Mouse (Mus musculus): ENCODE data around the gene Olfr1123. TPM values are rescaled to one million over a fixed set of nuclear protein-coding genes. Genes with fewer than 3 reads are reported as not detected.

Gene Olfr1123
- total RNA-seq, 1 experiment, result not detected

DNA sequence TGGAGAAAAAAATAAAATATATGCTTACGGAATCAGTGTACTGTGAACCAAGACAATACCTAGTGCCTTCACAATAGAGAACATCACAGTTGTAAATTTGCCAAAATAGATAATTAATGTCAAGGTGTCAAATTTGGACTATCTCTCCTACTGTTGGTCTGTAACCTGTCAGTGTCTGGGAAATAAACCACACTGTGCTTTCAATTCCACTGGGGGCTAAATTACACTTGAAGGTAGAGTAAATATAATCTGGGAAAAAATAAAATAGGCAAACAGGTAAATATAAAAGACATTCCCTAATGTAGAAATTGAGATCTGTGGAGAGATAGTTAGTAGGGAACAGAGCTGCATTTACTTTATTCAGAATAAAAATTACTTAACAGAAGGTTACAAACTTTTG lies 13.5 kb downstream of the Olfr1123 start, which contains the start of gene Olfr1124:
Gene Olfr1124 (plus strand): TSS at position 301 of the 400 bp plus-strand sequence.
- Histone ChIP-seq H3K27ac (ENCODE audit: insufficient read depth, low read depth, low read length, poor library complexity, severe bottlenecking) (no peak within 1 kb of the TSS), H3K9ac (ENCODE audit: insufficient read depth, low read depth, low read length, poor library complexity, severe bottlenecking) (no peak within 1 kb of the TSS), H3K36me3 (ENCODE audit: control insufficient read depth, insufficient read depth, low read length, poor library complexity, severe bottlenecking) (no peaks in the 10 kb centered on the region), H3K4me3 (ENCODE audit: insufficient read depth in 1 of 2, low read depth in 1 of 2, low read length in 2 of 2, poor library complexity in 1 of 2, severe bottlenecking in 1 of 2) (no peak within 1 kb of the TSS), H3K9me3 (ENCODE audit: control insufficient read depth, insufficient read depth, low read depth, low read length) (no peaks in the 10 kb centered on the region), H3K4me1 (ENCODE audit: control insufficient read depth in 2 of 2, insufficient read depth in 2 of 2, low read length in 2 of 2, poor library complexity in 1 of 2) (no peaks in the 10 kb centered on the region)
- in situ Hi-C loops (cut with MboI; ENCODE audit: low sequenced_read_pairs in 2 of 2, unreplicated experiment in 2 of 2), result no loop called here
- TF ChIP-seq ZNF384 (IDR thresholded peaks at IDR 0.05; ENCODE audit: low read depth, low read length) (no peak), CHD2 (IDR thresholded peaks at IDR 0.05; ENCODE audit: low read depth, low read length) (no peak), ZC3H11A (IDR thresholded peaks at IDR 0.05; ENCODE audit: borderline replicate concordance, low read depth, low read length) (no peak), HCFC1 (IDR thresholded peaks at IDR 0.05; ENCODE audit: borderline replicate concordance, insufficient read depth, low read length) (no peak), MAFK (IDR thresholded peaks at IDR 0.05; ENCODE audit: insufficient read depth, low read depth, low read length) (no peak)
- DNase-seq (ENCODE audit: low read depth, low spot score), result no peak

DNA sequence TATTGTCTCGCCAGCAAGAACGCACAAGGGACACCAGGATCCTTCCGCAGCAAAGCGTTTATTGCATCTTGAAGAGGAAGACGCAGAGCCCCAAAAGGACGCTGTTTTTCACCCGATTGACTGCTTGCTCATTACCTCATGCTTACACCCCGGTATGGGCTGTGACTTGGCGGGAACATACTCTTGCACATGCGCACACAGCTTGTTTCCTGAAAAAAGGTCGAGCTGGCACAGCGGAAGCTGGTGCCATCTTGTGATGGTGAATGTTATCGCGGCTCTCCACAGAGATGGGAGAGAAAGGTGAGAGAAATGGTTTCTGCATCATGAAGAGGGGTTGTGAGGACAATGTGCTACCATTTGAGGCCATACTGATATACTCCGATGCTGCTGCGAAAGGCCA lies 21.3 kb downstream of the Olfr1123 start:
- Histone ChIP-seq H3K36me3 (ENCODE audit: control insufficient read depth, insufficient read depth, low read length, poor library complexity, severe bottlenecking) (no peaks in the 10 kb centered on the region), H3K9me3 (ENCODE audit: control insufficient read depth, insufficient read depth, low read depth, low read length) (no peaks in the 10 kb centered on the region), H3K4me3 (ENCODE audit: insufficient read depth in 1 of 2, low read depth in 1 of 2, low read length in 2 of 2, poor library complexity in 1 of 2, severe bottlenecking in 1 of 2) (no peak overlapping the region), H3K9ac (ENCODE audit: insufficient read depth, low read depth, low read length, poor library complexity, severe bottlenecking) (no peak overlapping the region), H3K27ac (ENCODE audit: insufficient read depth, low read depth, low read length, poor library complexity, severe bottlenecking) (no peak overlapping the region), H3K4me1 (ENCODE audit: control insufficient read depth in 2 of 2, insufficient read depth in 2 of 2, low read length in 2 of 2, poor library complexity in 1 of 2) (peaks cover 0 to 2% of the 10 kb centered on the region in 2 experiments; a peak in 1 of 4 replicates)
- TF ChIP-seq ZNF384 (IDR thresholded peaks at IDR 0.05; ENCODE audit: low read depth, low read length) (no peak), HCFC1 (IDR thresholded peaks at IDR 0.05; ENCODE audit: borderline replicate concordance, insufficient read depth, low read length) (no peak)
- in situ Hi-C loops (cut with MboI; ENCODE audit: low sequenced_read_pairs in 2 of 2, unreplicated experiment in 2 of 2), result no loop called here
- no peak for DNase-seq (ENCODE audit: low read depth, low spot score)

DNA sequence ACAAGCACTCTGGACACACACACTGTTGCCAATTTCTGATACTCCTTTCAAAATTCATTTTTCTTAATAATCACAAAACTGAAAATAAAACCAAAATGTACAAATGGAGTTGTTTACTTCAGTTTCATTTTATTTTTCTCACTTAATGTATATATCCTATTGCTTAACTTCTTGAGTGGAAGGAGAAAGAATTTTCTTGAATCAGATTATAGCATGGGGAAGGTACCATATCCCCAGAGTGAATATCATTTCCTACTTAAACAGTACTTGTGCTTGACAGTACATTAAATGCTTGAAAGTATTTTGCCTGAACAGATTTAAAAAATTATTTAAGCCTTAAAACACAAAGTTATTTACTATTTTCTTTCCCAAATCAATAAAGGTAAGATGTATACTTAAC lies 37.2 kb downstream of the Olfr1123 start, which contains the start of gene Olfr1126:
Gene Olfr1126 (plus strand): TSS at position 301 of the 400 bp plus-strand sequence.
- in situ Hi-C loops (cut with MboI; ENCODE audit: low sequenced_read_pairs in 2 of 2, unreplicated experiment in 2 of 2), result no loop called here
- Histone ChIP-seq H3K4me1 (ENCODE audit: control insufficient read depth in 2 of 2, insufficient read depth in 2 of 2, low read length in 2 of 2, poor library complexity in 1 of 2) (no peaks in the 10 kb centered on the region), H3K9me3 (ENCODE audit: control insufficient read depth, insufficient read depth, low read depth, low read length) (no peaks in the 10 kb centered on the region), H3K4me3 (ENCODE audit: insufficient read depth in 1 of 2, low read depth in 1 of 2, low read length in 2 of 2, poor library complexity in 1 of 2, severe bottlenecking in 1 of 2) (no peak within 1 kb of the TSS), H3K9ac (ENCODE audit: insufficient read depth, low read depth, low read length, poor library complexity, severe bottlenecking) (no peak within 1 kb of the TSS), H3K36me3 (ENCODE audit: control insufficient read depth, insufficient read depth, low read length, poor library complexity, severe bottlenecking) (no peaks in the 10 kb centered on the region), H3K27ac (ENCODE audit: insufficient read depth, low read depth, low read length, poor library complexity, severe bottlenecking) (no peak within 1 kb of the TSS)
- TF ChIP-seq ZNF384 (IDR thresholded peaks at IDR 0.05; ENCODE audit: low read depth, low read length) (no peak), MAFK (IDR thresholded peaks at IDR 0.05; ENCODE audit: insufficient read depth, low read depth, low read length) (no peak), HCFC1 (IDR thresholded peaks at IDR 0.05; ENCODE audit: borderline replicate concordance, insufficient read depth, low read length) (no peak), ZC3H11A (IDR thresholded peaks at IDR 0.05; ENCODE audit: borderline replicate concordance, low read depth, low read length) (no peak), CHD2 (IDR thresholded peaks at IDR 0.05; ENCODE audit: low read depth, low read length) (no peak)
- no peak for DNase-seq (ENCODE audit: low read depth, low spot score)

DNA sequence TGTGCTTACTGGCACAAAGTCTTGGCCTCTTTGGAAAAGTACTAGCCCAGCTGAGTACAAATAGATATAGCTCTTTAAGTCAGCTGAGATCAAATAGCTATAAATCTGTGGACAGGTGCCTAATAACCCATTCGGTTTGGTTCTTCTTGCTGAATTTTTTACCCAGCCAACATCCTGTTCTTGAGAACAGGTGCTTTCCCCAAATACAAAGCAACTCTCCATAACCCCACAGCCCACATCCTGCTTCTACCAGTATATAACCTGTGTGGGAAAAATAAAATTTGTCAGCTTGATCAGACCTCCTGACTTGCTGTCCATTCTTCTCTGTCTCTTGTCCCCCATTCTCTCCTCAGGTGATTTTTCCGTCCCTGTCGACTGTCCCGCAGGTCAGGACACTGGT lies 45.3 kb downstream of the Olfr1123 start:
- Histone ChIP-seq H3K9me3 (ENCODE audit: control insufficient read depth, insufficient read depth, low read depth, low read length) (no peaks in the 10 kb centered on the region), H3K27ac (ENCODE audit: insufficient read depth, low read depth, low read length, poor library complexity, severe bottlenecking) (no peak overlapping the region), H3K9ac (ENCODE audit: insufficient read depth, low read depth, low read length, poor library complexity, severe bottlenecking) (no peak overlapping the region), H3K4me1 (ENCODE audit: control insufficient read depth in 2 of 2, insufficient read depth in 2 of 2, low read length in 2 of 2, poor library complexity in 1 of 2) (no peaks in the 10 kb centered on the region), H3K4me3 (ENCODE audit: insufficient read depth in 1 of 2, low read depth in 1 of 2, low read length in 2 of 2, poor library complexity in 1 of 2, severe bottlenecking in 1 of 2) (no peak overlapping the region), H3K36me3 (ENCODE audit: control insufficient read depth, insufficient read depth, low read length, poor library complexity, severe bottlenecking) (no peaks in the 10 kb centered on the region)
- TF ChIP-seq MAFK (IDR thresholded peaks at IDR 0.05; ENCODE audit: insufficient read depth, low read depth, low read length) (no peak), ZC3H11A (IDR thresholded peaks at IDR 0.05; ENCODE audit: borderline replicate concordance, low read depth, low read length) (no peak), ZNF384 (IDR thresholded peaks at IDR 0.05; ENCODE audit: low read depth, low read length) (no peak), CHD2 (IDR thresholded peaks at IDR 0.05; ENCODE audit: low read depth, low read length) (no peak), HCFC1 (IDR thresholded peaks at IDR 0.05; ENCODE audit: borderline replicate concordance, insufficient read depth, low read length) (no peak)
- in situ Hi-C loops (cut with MboI; ENCODE audit: low sequenced_read_pairs in 2 of 2, unreplicated experiment in 2 of 2), result no loop called here
- no peak for DNase-seq (ENCODE audit: low read depth, low spot score)

Other genes with a start within 250 kb of the Olfr1123 start
- not detected in 2 replicates for gene Olfr1112, start 228.8 kb upstream of the Olfr1123 start, total RNA-seq (2012; rRNA removed)
- not detected in 2 replicates for gene Olfr1113, start 207.7 kb upstream of the Olfr1123 start, total RNA-seq (2012; rRNA removed)
- not detected in 2 replicates for gene Olfr1115, start 168.6 kb upstream of the Olfr1123 start, total RNA-seq (2012; rRNA removed)
- gene Olfr1116, start 149.1 kb upstream of the Olfr1123 start, total RNA-seq (2012; rRNA removed), result not detected in 2 replicates
- not detected in 2 replicates for gene Olfr1118, start 109.1 kb upstream of the Olfr1123 start, total RNA-seq (2012; rRNA removed)
- gene Olfr1120, start 61.8 kb upstream of the Olfr1123 start, total RNA-seq (2012; rRNA removed), result not detected in 2 replicates
- gene Olfr1121, start 46.7 kb upstream of the Olfr1123 start, total RNA-seq (2012; rRNA removed), result not detected in 2 replicates
- gene Olfr1122, start 30.8 kb upstream of the Olfr1123 start, total RNA-seq (2012; rRNA removed), result not detected in 2 replicates
- not detected in 2 replicates for gene Olfr1124, start 13.6 kb downstream of the Olfr1123 start, total RNA-seq (2012; rRNA removed)
- not detected in 2 replicates for gene Olfr1126, start 37.3 kb downstream of the Olfr1123 start, total RNA-seq (2012; rRNA removed)
- 2.7 and 9.3 TPM in 2 replicates for gene Pramel7, start 80.5 kb downstream of the Olfr1123 start, total RNA-seq (2012; rRNA removed)
- 3.1 and 16.5 TPM in 2 replicates for gene Pramel6, start 89.9 kb downstream of the Olfr1123 start, total RNA-seq (2012; rRNA removed)
- gene Olfr153, start 115.2 kb downstream of the Olfr1123 start, total RNA-seq (2012; rRNA removed), result 1.2 and 1.9 TPM in 2 replicates
- gene Olfr1128, start 128.9 kb downstream of the Olfr1123 start, total RNA-seq (2012; rRNA removed), result not detected in 2 replicates
- gene Olfr1129, start 157.3 kb downstream of the Olfr1123 start, total RNA-seq (2012; rRNA removed), result not detected in 2 replicates
- not detected in 2 replicates for gene Olfr1130, start 189.6 kb downstream of the Olfr1123 start, total RNA-seq (2012; rRNA removed)
- gene Olfr1131, start 210.5 kb downstream of the Olfr1123 start, total RNA-seq (2012; rRNA removed), result not detected in 2 replicates
- gene Olfr1132, start 220.9 kb downstream of the Olfr1123 start, total RNA-seq (2012; rRNA removed), result not detected in 2 replicates
- not detected in 2 replicates for gene Olfr1133, start 230.7 kb downstream of the Olfr1123 start, total RNA-seq (2012; rRNA removed)
- gene Olfr1134, start 241.8 kb downstream of the Olfr1123 start, total RNA-seq (2012; rRNA removed), result not detected in 2 replicates

Data from ES-E14 (cell line).